Mouse (Mus musculus) thymus, postnatal 36 days (tissue): Measurements from ENCODE around the gene Bad.

ENCODE experiments used
- DNase-seq, 2 experiments: peaks; one replicate each; pipeline ENCODE4 v3.0.0; 2022; ENCODE audit warnings: mixed read lengths in 2 of 2

Gene Bad

GRCm38 (mm10) chr19:6915276-6915675 lies 26.4 kb upstream of the Bad start:
- DNase-seq, result no peak

GRCm38 (mm10) chr19:6916496-6916895 lies 25.2 kb upstream of the Bad start:
- DNase-seq, result no peak

- no peak for DNase-seq
Observed at GRCm38 (mm10) chr19:6918321-6918720, 23.3 kb upstream of the Bad start.

GRCm38 (mm10) chr19:6919431-6919830 lies 22.2 kb upstream of the Bad start:
- DNase-seq, result no peak

- peak in 1 of 2 experiments; percentile 42 for DNase-seq
Observed at GRCm38 (mm10) chr19:6919876-6920740, 21.6 kb upstream of the Bad start.

- DNase-seq, result peak; percentile 66 to 78
Observed at GRCm38 (mm10) chr19:6920741-6921636, 20.7 kb upstream of the Bad start.

- peak; percentile 100 for DNase-seq
Observed at GRCm38 (mm10) chr19:6921647-6922567, 19.8 kb upstream of the Bad start, which contains the start of gene Esrra. Gene Esrra (minus strand): TSS chr19:6921813.

- peak in 1 of 2 experiments; percentile 13 for DNase-seq
Observed at GRCm38 (mm10) chr19:6922901-6923735, 18.5 kb upstream of the Bad start.

GRCm38 (mm10) chr19:6924461-6925306 lies 17.0 kb upstream of the Bad start:
- DNase-seq, result peak; percentile 81 to 88

GRCm38 (mm10) chr19:6925307-6925573 lies 16.4 kb upstream of the Bad start, which contains the start of gene Catsperz:
Gene Catsperz (minus strand): TSS chr19:6925380.
- DNase-seq, result no peak

- DNase-seq, result no peak
Observed at GRCm38 (mm10) chr19:6925611-6926329, 15.9 kb upstream of the Bad start.

GRCm38 (mm10) chr19:6926559-6927255 lies 15.0 kb upstream of the Bad start:
- peak in 1 of 2 experiments; percentile 21 for DNase-seq

- peak in 1 of 2 experiments; percentile 10 for DNase-seq
Observed at GRCm38 (mm10) chr19:6928080-6928479, 13.6 kb upstream of the Bad start.

GRCm38 (mm10) chr19:6931002-6931401 lies 10.7 kb upstream of the Bad start:
- no peak for DNase-seq

- DNase-seq, result no peak
Observed at GRCm38 (mm10) chr19:6932018-6932417, 9.6 kb upstream of the Bad start.

GRCm38 (mm10) chr19:6933102-6933435 lies 8.6 kb upstream of the Bad start:
- no peak for DNase-seq

- DNase-seq, result peak in 1 of 2 experiments; percentile 18
Observed at GRCm38 (mm10) chr19:6933436-6934194, 8.0 kb upstream of the Bad start.

GRCm38 (mm10) chr19:6934195-6934977 lies 7.3 kb upstream of the Bad start, which contains the start of gene Kcnk4:
Gene Kcnk4 (minus strand): TSS chr19:6934515.
- DNase-seq, result peak in 1 of 2 experiments; percentile 14
